Mouse (Mus musculus) heart, postnatal 14 days (tissue): Measurements from ENCODE around the gene BC035044. TPM values are rescaled to one million over a fixed set of nuclear protein-coding genes. Genes with fewer than 3 reads are reported as not detected.
"Not testable (repeated sequence)": the region's sequence is repeated elsewhere in the genome, so short reads cannot be mapped to it uniquely, and the experiment has no call there.

Source experiments
- DNase-seq, 2 experiments: peaks; one replicate each; pipeline ENCODE4 v3.0.0; 2021 to 2022
- intact Hi-C: fragments of 180-260 bp; cut with DNase I; formaldehyde crosslinking; loops from one replicate; pipeline ENCODE4 v1.15.1; 2025
- total RNA-seq, 2 experiments: library from RNA; stranded (reverse); gene quantifications; 2 replicates each; pipeline ENCODE4 v1.2.3; 2021

Gene BC035044
- total RNA-seq, 2 experiments from 2014 or later = 0.45 to 0.93 TPM

DNA sequence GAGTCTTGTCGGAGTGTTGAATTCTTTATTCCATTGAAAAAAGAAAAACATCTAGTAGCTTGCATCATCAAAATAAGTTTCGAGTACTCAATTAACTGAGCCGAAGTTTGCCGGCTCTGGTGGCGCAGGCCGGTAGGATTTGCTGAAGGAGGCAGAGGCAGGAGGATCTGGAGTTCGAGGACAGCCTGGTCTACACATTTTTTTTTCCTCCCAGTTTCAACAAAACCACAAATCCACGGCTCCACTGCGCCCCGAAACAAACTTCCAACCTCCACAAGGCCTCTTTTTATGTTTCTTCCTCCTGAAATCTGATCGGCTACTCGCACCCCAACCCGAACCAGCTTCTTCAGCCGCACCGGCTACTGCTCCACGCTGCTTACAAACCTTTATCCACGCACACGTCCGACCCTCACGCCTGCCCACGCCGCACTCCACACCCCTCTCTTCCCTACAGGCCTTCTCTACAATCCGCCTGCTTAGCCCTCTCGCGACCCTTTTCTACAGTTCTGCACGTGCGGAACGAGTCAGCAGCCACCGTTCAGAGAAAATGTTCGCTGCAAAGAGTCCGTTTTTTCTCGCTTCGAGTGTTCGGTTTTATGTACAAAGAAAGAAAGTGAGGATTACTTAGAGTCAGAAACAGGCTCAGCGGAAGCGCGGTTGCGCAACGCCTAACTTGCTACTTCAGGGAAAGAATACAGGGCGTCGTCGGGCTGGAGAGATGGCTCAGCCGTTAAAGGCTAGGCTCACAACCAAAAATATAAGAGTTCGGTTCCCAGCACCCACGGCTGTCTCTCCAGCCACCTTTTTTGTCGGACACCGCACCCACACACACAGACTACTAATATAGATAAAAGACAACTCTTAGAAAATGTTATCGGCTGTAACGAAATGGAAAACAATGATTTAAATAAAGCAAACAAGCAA lies 52.3 kb downstream of the BC035044 start:
- peak; percentile 90 to 92 for DNase-seq
- intact Hi-C loops = loop anchor here (1.0 to 2.0 kb wide), 2 partner anchors 35 to 74 kb away; no protein-coding TSS in a partner anchor

DNA sequence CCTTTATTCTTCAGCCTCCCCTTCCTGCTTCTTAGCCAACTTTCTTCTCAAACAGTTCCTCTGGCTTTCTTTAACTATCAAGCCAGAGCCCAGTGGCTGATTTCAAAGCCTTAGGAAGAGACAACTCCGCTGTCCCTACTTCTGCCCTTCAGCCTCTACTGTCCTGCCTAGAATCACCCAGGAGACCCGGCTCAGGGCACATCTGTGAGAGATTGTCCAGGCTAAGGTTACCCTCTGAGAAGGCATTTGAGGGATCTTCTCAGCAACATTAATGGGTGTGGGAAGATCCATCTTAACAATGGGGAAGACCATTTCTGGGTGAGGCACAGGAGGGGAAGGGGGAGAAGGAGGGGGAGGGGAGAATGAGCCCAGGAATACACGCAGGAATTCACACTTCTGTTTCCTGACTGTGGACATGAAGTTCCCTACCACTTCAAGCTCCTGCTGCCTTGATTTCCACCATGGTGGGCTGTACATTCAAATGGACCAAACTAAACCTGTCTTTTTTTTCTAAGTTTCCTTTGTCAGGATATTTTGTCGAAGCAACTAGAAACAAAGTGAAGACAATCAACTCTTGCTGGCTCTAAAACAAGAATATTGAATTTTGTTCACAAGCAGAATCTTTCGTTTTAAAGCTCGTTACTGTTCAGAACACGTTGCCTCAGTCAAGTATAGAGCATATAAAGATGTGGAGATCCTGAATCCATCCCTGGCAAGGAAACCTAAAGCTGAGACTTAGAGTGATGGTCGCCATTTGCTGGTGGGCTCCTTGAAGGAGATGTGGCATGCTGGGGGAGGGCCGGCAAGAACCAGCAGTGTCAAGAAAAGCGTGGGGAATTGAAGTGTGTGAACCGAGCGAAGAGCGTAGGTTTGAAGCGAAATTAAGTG lies 53.2 kb downstream of the BC035044 start:
- intact Hi-C loops = loop anchor here (1.0 to 2.0 kb wide), 2 partner anchors 34 to 73 kb away; no protein-coding TSS in a partner anchor
- DNase-seq = peak in 1 of 2 experiments; percentile 23

- intact Hi-C loops = no loop called here
Observed at GRCm38 (mm10) chr6:128836955-128837334, 54.0 kb downstream of the BC035044 start.

DNA sequence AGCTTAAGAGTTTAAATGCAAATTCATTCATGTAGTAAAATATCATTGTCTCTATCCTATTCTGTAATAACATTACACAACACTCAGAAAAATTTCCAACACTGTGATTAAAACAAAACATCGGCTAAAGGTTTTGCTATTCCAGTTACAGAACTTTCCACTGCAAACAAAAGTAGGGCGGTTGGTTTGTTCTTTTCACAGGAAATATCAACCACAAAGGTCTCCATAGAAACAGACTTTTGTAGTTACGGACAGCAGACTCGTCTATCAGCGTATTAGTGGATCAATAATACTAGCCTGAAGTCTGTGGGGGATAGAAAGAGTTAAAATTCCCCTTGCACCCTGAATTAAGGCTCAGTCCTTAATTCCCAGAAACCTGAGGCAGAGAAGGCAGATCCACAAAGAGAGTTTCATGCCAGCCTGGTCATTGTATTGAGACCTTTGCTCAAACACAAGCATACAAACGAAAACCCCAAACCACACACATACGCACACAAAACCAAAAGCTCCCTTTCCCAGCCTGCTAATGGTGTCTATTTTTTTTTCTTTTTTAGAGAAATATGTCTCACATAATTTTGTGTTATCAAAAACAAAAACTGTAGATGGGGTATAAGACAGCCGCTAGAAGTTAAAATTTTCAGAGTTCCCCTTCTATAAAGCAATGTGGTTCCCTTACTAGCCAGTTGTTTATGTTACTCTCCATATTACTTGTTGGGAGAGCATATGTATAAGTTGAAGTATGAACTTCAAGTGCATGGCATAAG lies 54.6 kb downstream of the BC035044 start:
- intact Hi-C loops = no loop called here
- no peak for DNase-seq

More at GRCm38 (mm10) chr6:128836955-128837334, 54.0 kb downstream of the BC035044 start:
- no peak for DNase-seq

- no peak for DNase-seq
- intact Hi-C loops = no loop called here
Observed at GRCm38 (mm10) chr6:128835571-128835970, 55.4 kb downstream of the BC035044 start.

DNA sequence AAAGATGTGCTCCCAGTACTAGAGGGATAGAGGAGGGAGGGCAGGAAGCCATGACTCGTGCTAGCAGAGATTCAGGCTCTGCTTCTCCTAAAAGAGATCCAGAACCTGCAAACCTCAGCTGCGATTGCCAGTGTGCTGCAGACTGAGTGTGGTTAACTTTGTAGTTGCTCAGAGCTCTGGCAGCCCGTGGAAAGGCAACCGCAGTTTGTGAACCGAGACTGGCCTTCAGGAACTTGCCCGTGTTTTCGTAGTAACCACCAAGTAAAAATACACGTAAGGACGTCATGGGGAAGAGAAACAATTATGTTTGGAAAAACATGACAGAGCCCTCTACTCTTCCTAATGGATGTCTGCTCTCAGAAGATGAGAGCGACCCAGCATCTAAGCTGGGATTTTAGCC lies 57.9 kb downstream of the BC035044 start:
- intact Hi-C loops = no loop called here
- DNase-seq = no peak

DNA sequence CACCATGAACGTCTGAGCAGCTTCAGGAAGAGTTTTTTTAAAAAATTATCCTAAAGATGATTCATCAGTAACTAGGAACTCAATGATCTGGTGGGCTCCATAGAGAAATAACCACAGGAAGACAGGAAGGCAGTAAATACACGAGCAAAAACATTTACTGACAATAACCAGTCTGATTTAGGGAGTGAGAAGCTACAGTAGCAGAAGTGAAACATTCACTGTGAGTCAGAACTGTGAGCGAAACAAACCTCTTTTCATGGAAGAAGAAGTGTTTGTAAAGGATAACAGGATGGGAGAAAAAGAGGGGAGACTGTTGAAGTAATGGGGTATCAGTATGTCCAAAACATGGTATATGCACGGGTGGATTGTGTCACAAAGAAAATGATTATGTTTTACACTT lies 61.1 kb downstream of the BC035044 start:
- intact Hi-C loops = no loop called here
- no peak for DNase-seq

DNA sequence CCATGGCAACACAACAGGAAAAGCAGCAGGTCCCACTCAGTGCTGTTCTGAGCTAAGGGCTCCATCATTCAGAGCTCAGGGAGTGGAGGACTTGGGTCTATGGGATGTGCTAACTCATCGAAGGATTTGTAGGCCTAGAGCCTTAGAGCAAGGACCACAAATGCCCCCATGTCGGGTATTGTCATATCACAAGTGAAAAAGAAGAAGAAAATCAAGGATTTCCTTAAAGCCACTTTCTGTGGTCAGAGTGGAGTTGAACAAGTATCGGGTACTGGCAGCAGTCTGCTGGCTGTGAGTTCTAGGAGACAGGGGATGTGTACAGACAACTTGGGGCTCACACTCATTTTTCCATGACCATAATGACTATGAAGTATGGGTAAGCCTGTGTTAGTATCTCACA lies 64.1 kb downstream of the BC035044 start:
- DNase-seq = no peak
- intact Hi-C loops = no loop called here

DNA sequence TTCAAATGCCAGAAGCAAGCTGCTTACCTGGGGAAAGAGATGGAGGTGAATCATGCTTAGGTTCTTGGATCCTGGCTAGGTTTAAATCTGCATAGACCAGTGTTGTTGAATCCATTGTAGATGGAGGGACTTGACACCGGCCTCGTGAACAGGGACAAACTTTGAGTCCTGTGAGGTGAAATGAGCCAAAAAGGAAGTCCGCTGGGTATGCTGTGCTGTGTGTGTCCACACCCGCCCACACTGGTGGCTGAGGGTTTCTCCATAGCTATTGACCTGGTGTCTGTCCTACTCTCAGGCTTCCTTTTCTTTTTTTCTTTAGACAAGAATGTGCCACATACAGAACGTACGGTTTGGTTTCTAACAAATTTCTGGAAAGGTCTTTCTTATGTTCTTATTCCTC lies 64.8 kb downstream of the BC035044 start, which contains the start of the genes Gm44511 and Klrb1b:
Gene Gm44511, minus strand, starts transcription at position 184 of the 400 bp plus-strand sequence.
Gene Klrb1b, minus strand, starts transcription at position 200 of the 400 bp plus-strand sequence.
- intact Hi-C loops = no loop called here
- no peak for DNase-seq

- DNase-seq = no peak
- intact Hi-C loops = no loop called here
Observed at GRCm38 (mm10) chr6:128818083-128818802, 72.7 kb downstream of the BC035044 start.

DNA sequence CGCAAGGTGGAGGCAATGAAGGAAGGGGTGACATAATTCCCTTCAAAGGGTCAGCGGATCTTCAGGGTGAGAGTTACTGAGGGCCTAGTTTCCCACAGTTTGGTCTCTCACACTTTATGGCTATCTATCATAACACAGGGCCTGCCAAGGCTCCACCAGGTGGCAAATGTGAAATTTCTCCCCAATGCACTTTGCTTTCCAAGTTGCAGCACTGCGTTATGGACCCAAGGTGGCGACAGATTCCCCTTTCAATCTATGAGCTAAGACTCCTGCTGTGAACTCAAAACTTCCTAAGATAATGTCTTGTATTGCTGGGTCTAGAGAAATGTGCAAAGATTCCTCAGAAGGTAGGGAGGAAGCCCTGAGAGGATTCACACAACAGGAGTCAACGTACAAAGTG lies 82.4 kb downstream of the BC035044 start:
- intact Hi-C loops = no loop called here
- peak in 1 of 2 experiments; percentile 17 for DNase-seq

DNA sequence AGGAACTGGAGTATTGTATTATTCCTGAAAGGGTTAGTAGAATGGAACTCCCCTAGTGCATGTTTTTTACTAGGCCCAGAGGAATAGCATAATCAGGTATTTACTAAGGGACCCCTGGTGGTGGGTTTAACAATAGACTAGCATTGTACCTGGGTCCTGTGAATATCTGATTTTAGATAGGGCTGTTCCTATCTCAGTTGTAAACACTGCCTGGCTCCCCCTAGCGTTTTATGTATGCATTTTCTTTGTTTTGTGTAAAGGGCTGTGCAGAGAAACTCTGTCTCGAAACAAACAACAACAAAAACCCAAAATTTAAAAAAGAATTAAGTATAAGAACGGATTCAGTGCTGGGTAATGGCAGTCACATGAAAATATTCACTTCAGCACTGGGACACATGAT lies 83.9 kb downstream of the BC035044 start:
- no peak for DNase-seq
- intact Hi-C loops = no loop called here

GRCm38 (mm10) chr6:128804823-128805640 lies 85.9 kb downstream of the BC035044 start:
- peak; percentile 65 to 76 for DNase-seq
- intact Hi-C loops = loop anchor here (1.0 kb wide), 1 partner anchor 38 kb away; no protein-coding TSS in a partner anchor

DNA sequence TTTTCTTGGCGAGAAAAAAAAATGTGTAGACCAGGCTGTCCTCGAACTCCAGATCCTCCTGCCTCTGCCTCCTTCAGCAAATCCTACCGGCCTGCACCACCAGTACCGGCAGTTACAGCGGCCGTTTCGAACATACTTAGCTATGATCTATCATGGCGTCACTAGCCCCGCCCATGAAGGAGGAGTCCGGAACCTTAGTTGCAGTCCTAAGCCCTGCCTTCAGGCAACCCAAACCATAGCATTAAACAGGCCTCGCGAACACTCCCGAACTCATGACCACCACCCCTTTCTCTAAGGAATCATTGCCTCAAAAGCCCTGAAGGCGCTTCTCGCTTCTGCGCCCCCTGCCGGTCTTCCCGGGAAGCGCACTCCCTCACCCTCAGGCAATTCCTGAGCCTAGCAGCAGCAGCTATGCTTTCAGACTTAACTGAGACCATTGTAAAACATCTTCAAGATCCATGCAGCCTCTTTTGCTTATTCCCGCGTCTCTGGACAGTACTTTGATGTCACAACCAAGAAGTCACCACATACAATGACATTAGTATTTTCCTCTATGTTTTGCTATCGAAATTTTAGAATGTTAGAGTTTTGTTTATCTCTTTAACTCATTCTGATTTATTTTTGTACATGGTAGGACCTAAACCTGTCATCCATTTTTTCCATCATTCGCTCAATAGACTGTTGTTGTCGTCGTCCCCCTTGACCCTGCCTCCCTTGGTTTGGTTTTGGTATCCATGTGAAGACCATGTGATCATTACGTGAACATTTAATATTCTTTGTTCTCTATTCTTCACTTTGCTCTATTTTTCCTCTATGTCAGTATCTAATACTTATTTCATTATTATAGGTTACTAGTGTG lies 87.7 kb downstream of the BC035044 start:
- peak; percentile 95 to 98 for DNase-seq
- intact Hi-C loops = loop anchor here (1.0 to 2.0 kb wide), 2 partner anchors 35 to 38 kb away; no protein-coding TSS in a partner anchor

DNA sequence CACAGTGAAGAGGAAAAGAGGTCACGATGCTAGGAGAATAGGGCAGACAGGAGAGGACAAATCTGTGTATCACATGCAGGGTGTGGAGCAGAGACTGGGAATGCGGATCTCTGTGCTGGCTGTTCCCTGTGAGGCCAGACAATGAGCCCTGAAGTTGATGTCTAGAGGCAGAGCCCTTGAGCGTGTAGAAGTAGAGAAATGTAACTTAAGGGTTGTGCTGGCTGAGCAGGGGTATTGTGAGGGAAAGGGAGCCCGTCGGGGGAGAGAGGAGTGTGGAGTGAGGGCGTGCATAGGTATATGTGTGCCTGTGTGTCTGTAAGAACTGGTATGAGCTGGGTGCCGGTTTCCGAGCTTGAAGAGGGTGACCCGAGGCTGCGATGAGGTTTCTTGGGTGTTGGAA lies 88.4 kb downstream of the BC035044 start:
- intact Hi-C loops = loop anchor here (2.0 kb wide), 1 partner anchor 38 kb away; no protein-coding TSS in a partner anchor
- DNase-seq = peak in 1 of 2 experiments; percentile 17

DNA sequence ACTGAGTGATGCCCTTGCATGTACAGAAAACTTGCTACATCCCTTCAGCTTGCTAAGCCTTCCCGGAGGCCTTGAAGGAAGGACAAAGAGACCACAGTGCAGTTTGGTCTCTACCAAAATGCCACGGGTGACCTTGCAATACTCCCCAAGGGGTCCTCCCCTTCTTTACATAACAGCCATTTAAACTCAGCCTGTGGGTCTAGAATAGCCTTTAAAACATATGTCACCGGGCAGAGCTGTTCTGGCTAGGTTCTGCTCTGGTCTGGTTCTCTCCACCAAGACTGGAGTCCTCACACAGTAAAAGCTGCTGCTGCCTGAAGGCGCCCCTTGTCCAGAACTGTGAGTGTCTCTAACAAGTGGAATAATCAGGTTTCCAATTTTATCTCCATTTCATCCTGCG lies 90.2 kb downstream of the BC035044 start:
- intact Hi-C loops, DNase-seq: not testable (repeated sequence)

- DNase-seq = no peak
- intact Hi-C loops = no loop called here
Observed at GRCm38 (mm10) chr6:128799896-128800270, 91.0 kb downstream of the BC035044 start.
